Mouse (Mus musculus): Measurements from ENCODE around the gene Ano1. TPM values are rescaled to one million over a fixed set of nuclear protein-coding genes. Genes with fewer than 3 reads are reported as not detected.
A peak's percentile ranks its signal among the peaks of the same experiment; 100 is the strongest.

Ano1 gene
- total and polyA plus RNA-seq, 2 experiments from 2014 or later, result 5.8 to 8.3 TPM

DNA sequence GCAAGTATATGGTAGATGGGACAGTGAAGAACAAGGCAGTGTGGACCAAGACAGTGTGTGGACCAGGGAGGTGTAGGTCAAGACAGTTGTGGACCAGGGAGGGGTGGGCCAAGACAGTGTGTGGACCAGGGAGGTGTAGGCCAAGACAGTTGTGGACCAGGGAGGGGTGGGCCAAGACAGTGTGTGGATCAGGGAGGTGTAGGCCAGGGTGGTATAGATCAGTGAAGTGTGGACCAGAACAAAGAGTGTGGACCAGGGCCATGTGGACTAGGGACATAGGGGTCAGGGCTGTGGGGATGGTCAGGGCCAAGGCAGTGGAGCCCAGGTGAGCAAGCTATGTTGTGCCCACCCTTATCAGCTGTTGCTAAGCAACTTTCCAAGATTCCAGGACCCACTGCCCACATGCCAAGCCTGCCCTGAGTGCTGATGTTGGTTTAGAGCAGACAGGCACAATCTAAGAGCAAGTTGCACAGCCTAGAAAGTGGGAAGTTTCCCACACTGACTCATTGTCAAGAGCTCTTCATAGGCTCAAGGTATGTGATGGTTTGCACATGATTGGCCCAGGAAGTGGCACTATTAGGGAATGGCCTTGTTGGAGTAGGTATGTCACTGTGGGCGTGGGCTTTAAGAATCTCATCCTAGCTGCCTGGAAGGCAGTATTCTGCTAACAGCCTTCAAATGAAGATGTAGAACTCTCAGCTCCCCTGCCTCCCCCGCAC, 64.0 kb downstream of the Ano1 start:
- H3K27me3 ChIP-seq (ENCODE audit: insufficient read depth, low read length), result no peaks in the 10 kb centered on the region
- ATAC-seq, result no peak
- H3K4me1 ChIP-seq (ENCODE audit: insufficient read depth, low read length), result no peaks in the 10 kb centered on the region
- no peak overlapping the region for H3K4me3 ChIP-seq (ENCODE audit: low read length)
- H3K27ac ChIP-seq, result no peak overlapping the region
- H3K9ac ChIP-seq (replicated peaks; ENCODE audit: low read length), result no peak overlapping the region
- no peaks in the 10 kb centered on the region for H3K9me3 ChIP-seq (ENCODE audit: low read length)
- H3K4me2 ChIP-seq (ENCODE audit: low read depth, low read length), result no peak overlapping the region
- 100% methylated on average over 2 of the region's 2 CpGs for WGBS
- DNase-seq (ENCODE audit: low spot score), result no peak
- TF ChIP-seq CTCF (IDR thresholded peaks at IDR 0.05; ENCODE audit: low read depth), result no peak
- H3K36me3 ChIP-seq (ENCODE audit: insufficient read depth, low read length), result no peaks in the 10 kb centered on the region

DNA sequence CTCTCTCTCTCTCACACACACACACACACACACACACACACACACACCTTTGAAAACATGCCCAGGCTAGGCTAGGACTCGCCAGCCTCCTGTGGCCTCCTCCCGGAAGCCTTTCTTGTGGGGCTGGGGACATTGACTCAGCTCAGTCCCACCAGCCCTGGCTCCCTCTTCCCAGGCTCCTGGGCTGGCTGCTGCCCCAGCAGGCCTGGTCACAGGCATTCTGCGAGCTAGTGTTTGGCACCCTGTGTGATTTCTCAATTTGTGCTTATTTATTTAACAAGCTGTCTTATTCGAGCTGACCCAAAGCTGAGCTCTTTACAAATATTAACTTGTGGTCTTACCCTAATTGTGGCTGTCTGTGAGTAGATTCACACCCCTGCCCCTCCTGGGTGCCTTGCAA, 66.8 kb downstream of the Ano1 start:
- DNase-seq (ENCODE audit: low spot score) (no peak), ATAC-seq (peak; percentile 39; the same call in 1 of the 2 replicates)
- TF ChIP-seq CTCF (IDR thresholded peaks at IDR 0.05; ENCODE audit: low read depth), result no peak
- H3K4me1 ChIP-seq (ENCODE audit: insufficient read depth, low read length), result no peaks in the 10 kb centered on the region
- H3K36me3 ChIP-seq (ENCODE audit: insufficient read depth, low read length), result no peaks in the 10 kb centered on the region
- H3K9me3 ChIP-seq (ENCODE audit: low read length), result no peaks in the 10 kb centered on the region
- H3K27me3 ChIP-seq (ENCODE audit: insufficient read depth, low read length), result 0 out of 2 replicates have a peak, but pooled peaks cover 2% of the 10 kb centered on the region
- no peak overlapping the region for H3K4me3 ChIP-seq (ENCODE audit: low read length)
- 30% methylated on average over 4 of the region's 4 CpGs for WGBS
- H3K9ac ChIP-seq (replicated peaks; ENCODE audit: low read length), result no peak overlapping the region
- H3K4me2 ChIP-seq (ENCODE audit: low read depth, low read length), result no peak overlapping the region
- no peak overlapping the region for H3K27ac ChIP-seq

DNA sequence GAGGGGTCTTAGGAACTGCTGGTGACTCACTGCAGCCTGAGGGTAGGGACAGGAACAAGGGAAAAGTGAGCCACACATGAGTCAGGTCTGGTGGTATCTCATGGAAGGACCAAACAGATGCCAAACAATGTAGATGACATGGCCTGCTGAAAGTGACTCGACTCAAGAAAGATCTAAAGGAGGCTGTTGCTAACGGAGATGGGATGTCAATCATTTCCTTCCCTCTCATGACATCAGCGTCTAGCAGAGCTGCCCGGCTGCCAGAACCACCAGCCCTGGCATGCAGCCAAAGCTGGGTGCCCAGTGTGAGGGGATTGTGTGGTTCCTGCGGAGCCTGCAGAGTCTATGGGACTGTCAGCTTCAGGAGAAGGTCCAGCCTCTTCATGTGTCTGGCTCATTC, 67.3 kb downstream of the Ano1 start:
- Histone ChIP-seq H3K4me3 (ENCODE audit: low read length) (no peak overlapping the region), H3K27me3 (ENCODE audit: insufficient read depth, low read length) (0 out of 2 replicates have a peak, but pooled peaks cover 7% of the 10 kb centered on the region), H3K9me3 (ENCODE audit: low read length) (no peaks in the 10 kb centered on the region), H3K36me3 (ENCODE audit: insufficient read depth, low read length) (no peaks in the 10 kb centered on the region), H3K9ac (replicated peaks; ENCODE audit: low read length) (no peak overlapping the region), H3K27ac (no peak overlapping the region), H3K4me1 (ENCODE audit: insufficient read depth, low read length) (no peaks in the 10 kb centered on the region), H3K4me2 (ENCODE audit: low read depth, low read length) (no peak overlapping the region)
- DNase-seq (ENCODE audit: low spot score) (peak; percentile 68), ATAC-seq (peak; percentile 80)
- no peak for TF ChIP-seq CTCF (IDR thresholded peaks at IDR 0.05; ENCODE audit: low read depth)
- 28% methylated on average over 5 of the region's 5 CpGs for WGBS

DNA sequence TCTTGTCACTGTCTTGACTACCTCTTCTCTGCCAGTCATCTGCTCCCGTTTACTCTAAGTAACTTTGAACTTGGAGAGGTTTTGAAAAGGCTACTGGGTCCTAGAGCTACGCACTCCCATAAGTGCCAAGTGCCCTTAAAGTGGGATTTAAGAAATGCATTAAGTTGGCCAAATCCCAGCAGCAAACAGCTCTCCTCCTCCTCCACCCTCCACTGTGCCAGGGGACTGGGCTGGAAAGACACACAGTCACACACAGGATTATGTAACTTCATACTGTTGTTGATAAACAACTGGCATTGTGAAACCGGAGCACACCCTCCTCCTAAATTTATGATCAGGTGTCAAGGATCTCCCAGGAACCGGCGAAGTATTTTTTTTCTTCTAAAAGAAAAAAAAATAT, 71.7 kb downstream of the Ano1 start:
- H3K4me2 ChIP-seq (ENCODE audit: low read depth, low read length), result no peak overlapping the region
- H3K27me3 ChIP-seq (ENCODE audit: insufficient read depth, low read length), result 0 out of 2 replicates have a peak, but pooled peaks cover 18% of the 10 kb centered on the region
- H3K9me3 ChIP-seq (ENCODE audit: low read length), result no peaks in the 10 kb centered on the region
- DNase-seq (ENCODE audit: low spot score) (no peak), ATAC-seq (no peak)
- H3K4me1 ChIP-seq (ENCODE audit: insufficient read depth, low read length), result peaks cover 4% of the 10 kb centered on the region; the same call in 1 of the 2 replicates
- H3K9ac ChIP-seq (replicated peaks; ENCODE audit: low read length), result no peak overlapping the region
- WGBS, result 85% methylated on average over 5 of the region's 5 CpGs
- H3K4me3 ChIP-seq (ENCODE audit: low read length), result no peak overlapping the region
- no peak overlapping the region for H3K27ac ChIP-seq
- no peak for TF ChIP-seq CTCF (IDR thresholded peaks at IDR 0.05; ENCODE audit: low read depth)
- H3K36me3 ChIP-seq (ENCODE audit: insufficient read depth, low read length), result no peaks in the 10 kb centered on the region

DNA sequence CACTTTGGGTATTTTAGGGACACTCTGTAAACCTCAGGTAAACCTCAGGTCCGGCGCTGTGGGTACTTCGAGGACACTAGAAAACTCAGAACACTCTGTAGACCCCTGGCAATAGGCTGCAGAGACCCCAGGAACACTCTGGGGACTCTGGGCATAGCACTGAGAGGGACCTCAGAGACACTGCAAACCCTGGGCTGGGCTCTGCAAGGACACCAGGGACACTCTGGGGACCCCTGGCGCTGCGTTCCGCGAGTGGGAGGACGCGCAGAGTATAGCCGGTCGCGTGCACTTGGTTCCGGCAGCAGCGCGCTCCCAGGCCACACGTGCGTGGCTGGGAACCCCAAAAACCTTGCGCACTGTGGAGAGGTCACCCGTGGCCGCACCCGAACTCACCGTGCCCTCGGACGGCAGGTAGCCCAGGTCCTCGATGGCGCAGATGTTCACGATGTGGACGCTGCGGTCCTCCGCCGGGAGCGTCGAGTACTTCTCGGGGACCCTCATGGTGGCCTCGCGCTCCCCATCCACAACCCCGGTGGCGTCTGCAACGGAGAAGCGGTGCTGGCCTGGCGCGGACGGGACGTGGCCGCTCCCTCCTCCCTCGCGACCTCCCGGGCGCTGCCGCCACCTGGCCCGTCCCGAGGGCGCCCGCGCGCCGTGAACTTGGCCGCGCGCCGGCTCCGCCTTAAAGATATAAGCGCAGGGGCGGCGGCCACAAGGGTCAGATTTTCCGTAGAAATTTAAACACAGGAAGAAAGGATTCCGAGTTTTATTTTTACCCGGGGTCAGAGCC, 73.3 kb downstream of the Ano1 start:
- H3K9me3 ChIP-seq (ENCODE audit: low read length), result no peaks in the 10 kb centered on the region
- H3K27me3 ChIP-seq (ENCODE audit: insufficient read depth, low read length), result 0 out of 2 replicates have a peak, but pooled peaks cover 18% of the 10 kb centered on the region
- H3K27ac ChIP-seq, result no peak overlapping the region
- peaks cover 4% of the 10 kb centered on the region; the same call in 1 of the 2 replicates for H3K4me1 ChIP-seq (ENCODE audit: insufficient read depth, low read length)
- peak overlapping the region; percentile 44 for H3K4me3 ChIP-seq (ENCODE audit: low read length)
- H3K36me3 ChIP-seq (ENCODE audit: insufficient read depth, low read length), result no peaks in the 10 kb centered on the region
- DNase-seq (ENCODE audit: low spot score), result no peak
- H3K9ac ChIP-seq (replicated peaks; ENCODE audit: low read length), result no peak overlapping the region; the same call in 1 of the 2 replicates
- no peak for TF ChIP-seq CTCF (IDR thresholded peaks at IDR 0.05; ENCODE audit: low read depth)
- 7% methylated on average over 68 of the region's 68 CpGs for WGBS
- no peak for ATAC-seq
- H3K4me2 ChIP-seq (ENCODE audit: low read depth, low read length), result peak overlapping the region; percentile 83

DNA sequence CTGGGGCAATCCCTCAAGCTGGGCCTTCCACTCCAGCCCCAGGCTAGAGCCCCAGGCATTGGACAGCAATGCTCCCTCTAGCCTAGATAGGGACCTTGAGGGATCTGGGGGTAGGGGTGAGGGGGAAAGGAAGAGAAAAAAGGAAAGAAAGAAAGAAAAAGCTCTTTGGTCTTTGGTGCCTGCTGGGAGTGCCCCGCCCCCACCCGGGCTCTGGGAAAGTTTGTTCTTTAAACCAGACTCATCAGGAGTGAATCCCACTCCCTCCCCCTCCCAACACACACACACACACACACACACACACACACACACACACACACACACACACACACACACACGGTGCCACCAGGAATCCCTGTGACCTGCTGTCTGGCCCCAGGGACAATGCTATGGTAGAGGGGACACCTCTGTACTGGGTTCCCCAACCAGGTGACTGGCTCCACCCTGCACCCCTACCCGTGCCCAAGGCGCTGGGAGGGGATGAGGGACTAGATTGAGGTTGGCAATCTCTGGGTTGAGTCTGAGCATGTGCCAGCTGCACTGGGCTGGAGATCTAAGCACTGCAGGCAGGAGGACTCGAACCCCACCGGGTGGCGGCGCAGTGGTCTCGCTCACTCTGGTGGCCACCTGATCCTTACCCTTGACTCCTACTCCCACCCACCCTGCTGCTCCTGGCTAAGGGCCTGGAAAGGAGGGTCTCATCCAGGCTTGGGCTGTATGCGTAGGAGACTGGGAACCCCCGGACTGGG, 74.3 kb downstream of the Ano1 start:
- peak overlapping the region; percentile 83; the same call in 1 of the 2 replicates for H3K4me2 ChIP-seq (ENCODE audit: low read depth, low read length)
- 33% methylated on average over 12 of the region's 12 CpGs for WGBS

More for the DNA sequence above, 74.3 kb downstream of the Ano1 start:
- ATAC-seq, result peak; percentile 35; the same call in 1 of the 2 replicates
- Histone ChIP-seq H3K4me3 (ENCODE audit: low read length) (no peak overlapping the region), H3K4me1 (ENCODE audit: insufficient read depth, low read length) (peaks cover 4% of the 10 kb centered on the region; the same call in 1 of the 2 replicates), H3K9ac (replicated peaks; ENCODE audit: low read length) (no peak overlapping the region), H3K27ac (no peak overlapping the region), H3K27me3 (ENCODE audit: insufficient read depth, low read length) (0 out of 2 replicates have a peak, but pooled peaks cover 18% of the 10 kb centered on the region), H3K9me3 (ENCODE audit: low read length) (no peaks in the 10 kb centered on the region), H3K36me3 (ENCODE audit: insufficient read depth, low read length) (no peaks in the 10 kb centered on the region)
- DNase-seq (ENCODE audit: low spot score), result no peak
- TF ChIP-seq CTCF (IDR thresholded peaks at IDR 0.05; ENCODE audit: low read depth), result no peak

Measured in hindbrain, postnatal 0 days (tissue).